Mouse (Mus musculus): ENCODE measurements around the gene Cbll1.

GRCm38 (mm10) chr12:31486431-31486830, 13.0 kb downstream of the Cbll1 start:
- no peak for TF ChIP-seq POLR2A (IDR thresholded peaks at IDR 0.05; ENCODE audit: extremely low read depth, insufficient read depth, low read length)
- TF ChIP-seq CTCF (IDR thresholded peaks at IDR 0.05; ENCODE audit: extremely low read depth, insufficient read depth, low read length) = no peak
